Mouse (Mus musculus): ENCODE results near the gene Thoc5.

GRCm38 (mm10) chr11:4946530-4946929, 51.4 kb downstream of the Thoc5 start:
- no peak for TF ChIP-seq GATA1 (IDR thresholded peaks at IDR 0.05; ENCODE audit: low read length)
- TF ChIP-seq TAL1 (IDR thresholded peaks at IDR 0.05; ENCODE audit: low read length), result no peak
